Mouse (Mus musculus) CH12.LX (cell line): ENCODE data around the gene Ank3.

Source experiments
- CHD2 ChIP-seq: IDR thresholded peaks from 2 replicates; pipeline ENCODE4 v1.6.1; 2011; ENCODE audit warnings: low read length, improper control_type of control experiment
- CTCF ChIP-seq, 2 experiments: IDR thresholded peaks in 1 of 2; conservative IDR thresholded peaks in 1 of 2; 2 replicates each; pipeline ENCODE4 v1.5.1; 2011 to 2012; ENCODE audit warnings: low read depth in 2 of 2, low read length in 2 of 2, improper control_type of control experiment in 1 of 2, inconsistent platforms in 1 of 2, mild to moderate bottlenecking in 1 of 2, moderate library complexity in 1 of 2
- EP300 ChIP-seq: IDR thresholded peaks from 2 replicates; pipeline ENCODE4 v1.6.1; 2011; ENCODE audit warnings: low read length, improper control_type of control experiment
- ETS1 ChIP-seq: conservative IDR thresholded peaks from 2 replicates; pipeline ENCODE4 v1.6.1; 2012; ENCODE audit warnings: low read depth, mild to moderate bottlenecking, inconsistent platforms, low read length, improper control_type of control experiment, moderate library complexity
- HCFC1 ChIP-seq: IDR thresholded peaks from 2 replicates; pipeline ENCODE4 v1.6.1; 2012; ENCODE audit warnings: low read depth, mild to moderate bottlenecking, inconsistent platforms, low read length, improper control_type of control experiment
- KAT2A ChIP-seq: IDR thresholded peaks from 2 replicates; pipeline ENCODE4 v1.6.1; 2012; ENCODE audit warnings: low read length, improper control_type of control experiment, inconsistent platforms; ENCODE audit not compliant: insufficient replicate concordance
- MAX ChIP-seq: IDR thresholded peaks from 2 replicates; pipeline ENCODE4 v1.6.1; 2011; ENCODE audit warnings: low read length, improper control_type of control experiment
- MAZ ChIP-seq: IDR thresholded peaks from 2 replicates; pipeline ENCODE4 v1.6.1; 2012; ENCODE audit warnings: low read depth, mild to moderate bottlenecking, inconsistent platforms, low read length, improper control_type of control experiment, moderate library complexity
- POLR2A ChIP-seq: IDR thresholded peaks from 2 replicates; pipeline ENCODE4 v1.6.1; 2011; ENCODE audit warnings: low read depth, mild to moderate bottlenecking, improper control_type of control experiment, low read length
- SIN3A ChIP-seq: IDR thresholded peaks from 2 replicates; pipeline ENCODE4 v1.6.1; 2012; ENCODE audit warnings: low read length, improper control_type of control experiment, inconsistent platforms
- TCF12 ChIP-seq: IDR thresholded peaks from 2 replicates; pipeline ENCODE4 v1.6.1; 2014; ENCODE audit warnings: low read depth, mild to moderate bottlenecking, inconsistent platforms, low read length, improper control_type of control experiment
- USF1 ChIP-seq: IDR thresholded peaks from 2 replicates; pipeline ENCODE4 v1.6.1; 2014; ENCODE audit warnings: low read depth, mild to moderate bottlenecking, inconsistent platforms, low read length, improper control_type of control experiment
- ZC3H11A ChIP-seq: IDR thresholded peaks from 2 replicates; pipeline ENCODE4 v1.6.1; 2012; ENCODE audit warnings: low read depth, mild to moderate bottlenecking, inconsistent platforms, low read length, improper control_type of control experiment

DNA sequence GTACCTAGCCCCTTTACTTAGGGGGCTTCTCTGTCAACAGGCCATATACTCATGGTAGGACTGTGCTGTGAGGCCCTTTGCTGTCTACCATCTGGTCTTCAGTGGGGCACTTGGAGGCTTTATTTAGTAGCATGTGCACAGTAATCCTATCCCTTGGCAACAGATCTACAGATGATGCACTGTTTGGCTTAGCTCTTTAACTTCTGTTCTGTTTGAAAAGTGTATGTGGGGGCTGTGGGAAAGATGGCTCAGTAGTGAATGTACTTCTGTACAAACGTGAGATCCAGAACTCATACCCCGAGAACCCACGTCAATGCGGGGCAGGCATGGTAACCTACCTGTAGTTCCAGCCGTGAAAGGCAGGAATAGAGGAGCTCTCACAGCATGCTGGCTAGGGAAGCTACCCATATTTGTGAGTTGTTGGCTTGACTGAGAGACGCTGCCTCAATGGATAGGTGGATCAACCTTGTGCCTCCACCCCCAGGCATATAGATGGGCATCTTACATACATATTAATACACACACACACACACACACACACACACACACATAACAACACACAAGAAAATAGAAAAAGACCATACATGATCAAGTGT, 86.7 kb downstream of the Ank3 start:
- TF ChIP-seq CTCF (conservative IDR thresholded peaks at IDR 0.05 in 1 of 2, IDR thresholded peaks at IDR 0.05 in 1 of 2; ENCODE audit: low read depth in 2 of 2, low read length in 2 of 2): no peak
- TF ChIP-seq MAX: no peak
- TF ChIP-seq HCFC1: no peak
- no peak for TF ChIP-seq TCF12
- no peak for TF ChIP-seq MAZ
- TF ChIP-seq POLR2A: no peak
- no peak for TF ChIP-seq ETS1
- TF ChIP-seq USF1: no peak
- TF ChIP-seq SIN3A: no peak
- TF ChIP-seq ZC3H11A: no peak
- TF ChIP-seq CHD2: no peak
- TF ChIP-seq EP300: no peak
- no peak for TF ChIP-seq KAT2A
